Mouse (Mus musculus) retina, postnatal 7 days (tissue): ENCODE data around the gene Tlk1.
"Not testable (repeated sequence)": the region's sequence is repeated elsewhere in the genome, so short reads cannot be mapped to it uniquely, and the experiment has no call there.

Experiments
- DNase-seq: peaks from one replicate; pipeline ENCODE4 v3.0.0-alpha.2; 2012; ENCODE audit warnings: low read depth, low spot score

Gene Tlk1

DNA sequence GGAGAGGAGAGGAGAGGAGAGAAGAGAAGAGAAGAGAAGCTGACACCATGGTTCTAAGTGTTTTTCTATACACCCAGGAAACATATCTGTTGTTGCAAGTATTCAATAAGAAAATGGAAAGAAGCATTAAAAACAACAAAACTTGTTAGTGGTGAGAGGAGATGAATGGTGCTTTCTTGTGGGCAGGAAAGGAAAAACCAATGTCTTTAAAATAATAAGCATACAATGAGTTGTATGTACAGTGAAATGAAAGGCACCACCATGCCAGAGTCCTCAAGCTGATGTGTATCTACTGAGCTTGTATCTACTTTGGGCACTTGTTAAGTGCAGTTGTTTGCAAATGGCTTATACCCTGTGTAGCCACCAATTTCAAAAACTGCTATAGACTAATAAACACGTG, 7.7 kb upstream of the Tlk1 start:
- DNase-seq, result no peak

DNA sequence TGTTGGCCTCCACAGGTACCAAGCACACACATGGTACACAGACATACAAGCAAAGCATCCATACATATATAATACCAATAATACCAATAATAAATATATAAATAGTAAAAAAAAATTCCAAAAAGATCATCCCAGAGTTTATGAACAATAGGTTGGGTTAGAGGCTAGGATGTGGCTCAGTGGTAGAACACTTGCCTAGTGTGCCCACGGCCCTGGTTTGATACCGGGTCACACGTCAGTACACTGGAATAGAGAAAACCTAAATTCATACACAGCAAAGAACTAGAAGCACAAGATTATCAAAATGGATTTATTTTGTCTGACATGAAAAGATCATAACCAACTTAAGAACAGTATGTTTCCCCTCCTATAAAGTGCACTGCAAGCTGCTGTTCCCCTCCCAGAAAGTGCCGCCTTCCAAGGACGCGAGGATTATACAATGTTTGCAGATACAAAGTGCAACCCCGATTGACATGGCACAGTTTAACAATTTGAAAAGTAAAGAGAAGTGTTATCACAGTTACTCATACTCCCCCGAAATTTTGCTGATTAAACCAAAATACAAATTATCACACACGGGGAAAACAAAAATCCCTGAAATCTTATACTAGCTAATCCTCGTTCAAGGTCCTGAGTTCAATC, 6.3 kb upstream of the Tlk1 start:
- no peak for DNase-seq

DNA sequence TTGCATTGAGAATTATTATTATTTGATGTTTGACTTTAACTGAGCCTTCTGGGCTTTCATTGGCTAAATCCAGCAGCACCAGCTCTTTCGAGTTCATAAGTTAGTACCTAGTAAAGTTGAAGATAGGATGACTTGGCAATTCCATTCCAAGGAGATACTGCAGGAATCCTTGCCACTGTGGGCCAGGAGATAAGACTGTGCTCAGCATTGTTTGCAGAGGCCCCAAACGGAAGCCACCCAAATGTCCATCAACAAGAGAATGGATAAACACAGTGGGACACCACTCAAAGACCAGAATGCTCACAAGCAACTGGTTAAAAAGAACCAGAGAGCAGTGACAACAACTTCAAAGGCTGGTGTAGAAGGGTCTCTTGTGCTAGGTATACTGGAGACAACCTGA, 5.2 kb upstream of the Tlk1 start:
- DNase-seq, result no peak

GRCm38 (mm10) chr2:70829946-70830610, 4.5 kb upstream of the Tlk1 start:
- DNase-seq, result no peak

DNA sequence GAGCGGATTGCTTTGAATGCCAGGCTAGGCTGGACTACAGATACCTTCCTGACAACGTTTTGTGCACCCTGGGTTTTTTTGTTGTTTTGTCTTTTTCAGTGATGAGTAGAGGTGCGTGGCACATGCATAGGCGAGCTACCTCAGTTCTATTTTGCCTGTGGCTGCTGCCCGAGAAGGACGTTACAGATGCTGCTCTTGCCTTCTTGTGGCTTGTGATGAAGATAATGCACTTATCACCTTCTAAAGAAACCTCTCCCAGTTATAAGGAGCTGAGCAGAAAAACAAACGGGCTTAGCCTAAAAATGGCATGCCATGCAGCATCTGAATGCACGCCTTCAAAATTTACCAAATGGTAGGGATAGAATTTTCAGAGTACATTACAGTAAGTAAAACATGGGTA, 2.3 kb upstream of the Tlk1 start:
- no peak for DNase-seq

DNA sequence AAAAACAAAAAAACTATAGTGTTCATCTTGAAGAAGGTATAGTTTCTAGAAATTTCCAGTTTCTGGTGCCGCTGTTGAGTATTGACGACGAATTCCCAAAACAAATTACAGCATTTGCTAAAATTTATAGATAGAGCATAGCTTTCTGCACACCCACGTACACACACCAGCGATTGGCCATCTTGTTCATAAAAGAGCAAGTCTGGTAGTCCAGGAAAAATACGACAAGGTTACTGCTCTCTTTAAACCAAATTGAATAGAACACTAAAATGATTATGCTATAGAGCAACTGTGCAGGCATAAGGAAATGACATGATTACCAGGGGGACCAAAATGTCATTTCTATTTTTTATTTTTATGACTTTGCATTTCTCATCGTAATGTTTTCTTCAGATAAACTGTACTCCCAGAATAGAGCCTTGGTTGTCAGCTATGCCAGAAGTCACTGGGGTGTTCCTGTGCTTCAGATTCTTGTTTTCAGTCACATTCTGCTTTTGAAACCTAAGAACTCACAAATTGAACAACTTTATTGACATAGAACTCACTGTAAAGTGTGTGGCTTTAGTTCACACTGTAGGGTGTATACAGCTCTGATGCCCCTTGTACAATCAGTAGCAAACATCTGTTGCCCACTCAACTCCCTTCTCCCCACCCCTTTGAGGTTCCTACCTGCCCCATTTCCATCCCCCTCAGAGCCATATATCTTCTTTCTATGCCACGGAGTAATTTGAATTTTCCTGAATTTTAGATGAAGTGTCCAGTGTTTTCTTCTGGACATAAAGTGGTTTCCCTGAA, 1.1 kb upstream of the Tlk1 start:
- DNase-seq, result no peak

- DNase-seq, result peak; percentile 44
Measured at GRCm38 (mm10) chr2:70824838-70825370, 624 bp downstream of the Tlk1 start.

DNA sequence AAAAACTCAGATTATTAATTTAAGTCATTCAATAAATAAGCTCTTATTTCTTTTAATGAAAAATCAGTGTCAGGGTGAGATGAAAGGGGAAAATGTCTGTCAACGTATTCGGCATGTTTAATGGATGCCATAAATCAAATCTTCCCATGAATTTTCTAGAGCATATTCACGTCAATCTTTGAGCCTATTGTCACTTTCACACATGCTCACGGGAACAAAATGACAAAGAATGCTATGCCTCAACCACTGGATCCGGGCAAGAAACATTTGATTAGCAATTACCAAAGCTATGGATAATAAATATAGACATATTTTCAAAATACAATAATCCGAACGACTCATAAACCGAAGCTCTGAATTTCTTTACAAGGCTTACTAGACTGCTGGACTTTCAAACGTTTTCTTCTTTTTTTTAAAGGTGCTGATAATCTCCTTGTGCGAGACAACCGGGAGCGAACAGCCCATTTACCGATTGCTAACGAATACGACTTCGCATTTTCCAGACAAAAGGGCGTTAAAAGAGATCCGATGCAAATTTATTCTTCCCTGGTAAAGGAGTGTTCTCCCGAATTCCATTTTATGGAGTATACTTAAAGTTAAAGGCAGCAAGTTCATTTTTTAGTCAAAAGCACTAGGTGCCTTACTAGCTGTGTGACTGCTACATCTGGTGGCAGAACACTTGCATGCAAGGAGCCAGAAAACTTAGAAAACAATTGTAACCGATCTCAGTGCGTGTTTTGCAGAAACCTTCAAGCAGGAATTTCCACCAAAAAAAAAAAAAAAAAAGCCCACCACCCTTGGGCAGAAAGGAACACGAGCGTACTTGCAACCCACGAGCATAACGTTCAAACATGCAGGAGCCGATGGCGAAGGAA, 1.4 kb downstream of the Tlk1 start:
- DNase-seq, result peak; percentile 23

DNA sequence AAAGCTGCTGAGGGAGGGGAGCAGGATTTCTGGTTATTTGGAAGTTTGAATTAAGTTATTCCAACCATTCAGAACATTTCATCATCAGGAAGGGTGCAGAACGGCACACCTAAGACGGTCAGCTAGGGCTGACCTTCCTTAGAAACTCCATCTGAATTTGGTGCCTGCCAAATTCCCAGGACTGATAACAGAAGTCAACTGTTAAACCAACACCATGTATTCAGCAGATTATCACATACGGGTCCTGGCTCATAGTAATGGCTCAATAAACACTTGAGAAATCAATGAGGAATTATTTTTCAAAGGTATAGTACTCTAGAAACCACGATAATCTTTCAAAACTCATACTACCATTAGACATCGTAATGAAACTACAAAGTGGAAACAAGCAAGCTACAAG, 2.1 kb downstream of the Tlk1 start:
- DNase-seq, result no peak

DNA sequence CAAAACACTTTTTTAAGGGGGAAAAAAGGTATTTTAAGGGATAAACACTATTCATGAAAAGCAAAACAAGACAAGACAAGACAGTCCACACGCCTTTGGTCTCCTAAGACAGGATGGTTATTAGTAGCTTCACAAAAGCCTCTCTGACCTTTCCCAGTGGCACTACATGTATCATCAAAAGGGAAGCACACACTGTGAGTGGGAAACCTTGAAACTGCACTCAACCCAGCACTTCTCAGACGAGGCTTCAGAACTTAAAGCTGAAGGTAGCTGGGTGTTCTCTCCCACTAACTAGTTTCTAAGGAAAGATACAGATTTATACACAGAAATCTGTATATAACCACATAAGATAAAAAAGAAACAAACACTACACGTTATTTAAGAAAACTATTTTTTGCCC, 8.6 kb downstream of the Tlk1 start:
- no peak for DNase-seq

DNA sequence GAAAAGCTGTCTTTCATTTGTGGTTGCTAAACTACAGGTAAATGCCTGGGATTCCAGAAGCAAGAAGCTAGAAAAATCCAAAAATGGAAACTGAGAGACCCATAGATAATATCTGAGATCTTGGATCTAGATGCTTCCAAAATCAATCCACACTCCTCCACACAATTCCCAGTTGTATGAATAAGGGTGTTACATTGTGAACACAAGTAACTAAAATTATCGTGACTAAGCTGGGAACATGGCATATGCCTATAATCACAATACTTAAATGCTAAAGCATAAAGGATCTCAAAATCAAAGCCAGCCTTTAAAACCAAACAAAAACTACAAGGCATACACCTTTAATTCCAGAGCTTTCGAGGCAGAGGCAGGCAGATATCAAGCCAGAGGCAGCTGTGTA, 9.5 kb downstream of the Tlk1 start:
- no peak for DNase-seq

- no peak for DNase-seq
Measured at GRCm38 (mm10) chr2:70813608-70814007, 11.9 kb downstream of the Tlk1 start.

GRCm38 (mm10) chr2:70811476-70811875, 14.1 kb downstream of the Tlk1 start:
- DNase-seq, result no peak

- no peak for DNase-seq
Measured at GRCm38 (mm10) chr2:70809921-70810320, 15.6 kb downstream of the Tlk1 start.

- DNase-seq, result no peak
Measured at GRCm38 (mm10) chr2:70808681-70809080, 16.8 kb downstream of the Tlk1 start.

GRCm38 (mm10) chr2:70807678-70808077, 17.9 kb downstream of the Tlk1 start:
- DNase-seq, result not testable (repeated sequence)

GRCm38 (mm10) chr2:70806020-70806419, 19.5 kb downstream of the Tlk1 start:
- DNase-seq, result no peak

- not testable (repeated sequence) for DNase-seq
Measured at GRCm38 (mm10) chr2:70803696-70804095, 21.8 kb downstream of the Tlk1 start.

DNA sequence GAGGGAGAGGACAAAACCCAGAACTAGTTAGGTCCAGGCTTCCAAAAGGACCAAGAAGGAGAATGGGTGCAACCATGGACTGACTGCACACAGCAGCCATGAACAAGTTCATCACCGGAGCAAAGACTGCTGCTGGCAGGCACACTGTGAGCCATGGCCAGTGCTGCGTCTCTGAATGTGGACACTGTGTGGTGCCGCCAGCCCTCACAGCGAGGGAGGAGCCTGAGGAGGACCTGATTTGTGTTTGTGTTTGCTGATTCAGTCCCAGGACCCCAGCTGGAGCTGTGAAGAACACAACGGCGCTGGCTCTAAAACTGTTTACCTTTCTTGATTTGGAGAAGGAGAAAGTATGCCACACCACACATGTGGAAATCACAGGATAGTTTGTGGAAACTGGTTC, 22.9 kb downstream of the Tlk1 start:
- DNase-seq, result no peak

- DNase-seq, result no peak
Measured at GRCm38 (mm10) chr2:70801543-70801942, 24.0 kb downstream of the Tlk1 start.

- no peak for DNase-seq
Measured at GRCm38 (mm10) chr2:70800396-70800795, 25.1 kb downstream of the Tlk1 start.

DNA sequence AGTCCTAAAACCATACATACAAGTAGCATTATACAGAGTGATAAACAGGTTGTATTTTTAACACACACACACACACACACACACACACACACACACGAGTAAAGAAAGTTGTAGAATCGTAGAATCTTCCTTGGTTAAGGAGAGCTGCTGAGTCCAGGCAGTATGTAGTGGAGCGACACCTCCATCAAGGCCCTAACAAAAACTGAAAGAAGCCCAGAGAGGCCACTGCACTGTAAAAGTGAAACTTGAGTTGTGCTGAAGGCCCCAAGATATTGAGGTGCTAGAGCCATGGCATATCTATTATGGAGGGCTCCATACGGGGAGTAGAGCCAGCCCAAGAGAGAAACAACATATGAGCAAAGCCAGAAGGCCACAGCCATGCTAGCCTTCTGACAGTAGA, 32.3 kb downstream of the Tlk1 start:
- no peak for DNase-seq
